Mouse (Mus musculus): ENCODE results near the gene Mid1.

DNA sequence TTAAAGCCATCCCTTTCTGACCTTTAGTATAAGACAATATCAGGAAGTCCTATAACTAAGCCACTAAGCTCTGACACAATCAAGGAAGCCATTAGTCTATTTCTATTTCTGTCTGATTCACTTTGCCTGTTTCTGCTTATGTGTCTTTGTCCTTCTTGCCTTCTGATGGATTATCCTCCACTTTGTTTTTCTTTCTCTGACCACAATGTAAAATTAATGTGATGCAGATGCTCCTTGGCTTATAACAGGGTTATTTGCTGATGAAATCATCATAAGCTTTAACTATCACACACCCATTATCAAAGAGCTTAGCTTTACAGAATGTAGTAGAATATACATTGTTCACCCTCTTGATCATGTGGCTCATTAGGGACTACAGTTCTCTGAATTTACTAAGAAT lies 11.9 kb upstream of the Mid1 start:
- TF ChIP-seq EP300 (optimal IDR thresholded peaks at IDR 0.05), result no peak
- TF ChIP-seq CTCF (IDR thresholded peaks at IDR 0.05; ENCODE audit: low read depth), result no peak

Data from stomach, postnatal 0 days (tissue).